Mouse (Mus musculus): ENCODE measurements around the gene Tgfbr3. TPM values are rescaled to one million over a fixed set of nuclear protein-coding genes. Genes with fewer than 3 reads are reported as not detected.
A peak's percentile ranks its signal among the peaks of the same experiment; 100 is the strongest.
"Not testable (repeated sequence)": the region's sequence is repeated elsewhere in the genome, so short reads cannot be mapped to it uniquely, and the experiment has no call there.

The Tgfbr3 gene
- total RNA-seq, 2 experiments from 2014 or later: 91.0 to 172 TPM

DNA sequence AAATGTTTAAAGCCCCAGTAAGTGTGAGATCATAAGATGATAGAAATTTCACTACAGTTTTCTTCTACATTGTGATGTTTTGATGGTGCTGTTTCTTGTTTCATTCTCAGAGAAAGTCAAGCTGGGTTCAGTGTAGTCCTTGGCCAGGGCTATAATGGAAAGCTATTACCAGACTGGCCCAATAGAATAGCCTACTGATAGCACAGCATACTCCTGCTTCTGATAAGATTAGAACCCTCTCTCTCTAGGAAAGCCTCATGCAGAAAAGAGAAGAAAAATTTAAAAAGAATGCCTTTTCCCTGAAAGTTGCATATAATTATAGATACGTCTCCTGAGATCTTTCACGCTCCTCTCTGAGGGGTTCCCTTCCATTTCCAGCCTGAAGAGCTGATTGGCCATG is 46.0 kb downstream of the Tgfbr3 start:
- no peak for DNase-seq (ENCODE audit: low spot score in 2 of 2)

- no peak for DNase-seq (ENCODE audit: low spot score in 2 of 2)
Observed at GRCm38 (mm10) chr5:107242993-107243392, 46.4 kb downstream of the Tgfbr3 start.

- no peak for DNase-seq (ENCODE audit: low spot score in 2 of 2)
Observed at GRCm38 (mm10) chr5:107240276-107240675, 49.2 kb downstream of the Tgfbr3 start.

- DNase-seq (ENCODE audit: low spot score in 2 of 2): no peak
Observed at GRCm38 (mm10) chr5:107237971-107238426, 51.4 kb downstream of the Tgfbr3 start.

DNA sequence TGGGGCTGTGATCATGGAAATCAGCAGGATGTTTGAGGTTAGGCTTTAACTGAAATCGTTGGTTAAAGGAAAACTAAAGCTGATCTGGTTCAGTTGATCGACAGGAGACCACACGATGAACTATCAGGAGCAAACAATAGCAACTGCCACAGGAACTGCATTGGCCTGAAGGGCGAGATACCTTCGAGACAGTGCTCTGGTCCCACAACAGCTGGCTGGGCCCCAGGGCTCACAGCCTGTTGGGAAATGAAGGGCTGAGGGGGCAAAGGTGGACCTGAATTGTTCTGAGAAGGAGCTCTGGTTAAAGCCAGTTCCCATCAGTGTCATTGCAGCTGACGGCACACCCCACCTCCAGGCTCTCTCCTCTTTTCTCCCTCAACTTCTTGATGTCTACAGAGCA is 52.5 kb downstream of the Tgfbr3 start:
- no peak for DNase-seq (ENCODE audit: low spot score in 2 of 2)

DNA sequence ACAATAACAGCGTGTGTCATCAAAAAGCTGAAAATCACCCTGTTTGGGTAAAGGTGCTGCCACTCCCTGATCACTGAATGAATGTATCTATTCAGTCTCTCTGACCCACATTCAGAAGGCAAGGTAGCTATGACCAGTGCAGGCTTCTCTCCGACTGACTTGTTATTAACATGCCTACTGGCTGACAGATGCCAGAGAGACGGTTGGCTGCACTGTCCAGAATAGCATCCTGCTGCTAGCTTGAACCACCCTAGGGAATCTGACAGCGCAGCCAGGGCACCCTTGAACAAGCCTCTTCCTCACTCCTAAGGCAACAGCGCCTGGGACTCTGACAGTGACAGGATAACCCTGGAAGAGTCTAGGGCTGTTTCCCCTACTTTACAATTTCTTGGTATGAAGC is 53.4 kb downstream of the Tgfbr3 start:
- no peak for DNase-seq (ENCODE audit: low spot score in 2 of 2)

- DNase-seq (ENCODE audit: low spot score in 2 of 2): peak in 1 of 2 experiments; percentile 44
Observed at GRCm38 (mm10) chr5:107233366-107234354, 55.8 kb downstream of the Tgfbr3 start.

DNA sequence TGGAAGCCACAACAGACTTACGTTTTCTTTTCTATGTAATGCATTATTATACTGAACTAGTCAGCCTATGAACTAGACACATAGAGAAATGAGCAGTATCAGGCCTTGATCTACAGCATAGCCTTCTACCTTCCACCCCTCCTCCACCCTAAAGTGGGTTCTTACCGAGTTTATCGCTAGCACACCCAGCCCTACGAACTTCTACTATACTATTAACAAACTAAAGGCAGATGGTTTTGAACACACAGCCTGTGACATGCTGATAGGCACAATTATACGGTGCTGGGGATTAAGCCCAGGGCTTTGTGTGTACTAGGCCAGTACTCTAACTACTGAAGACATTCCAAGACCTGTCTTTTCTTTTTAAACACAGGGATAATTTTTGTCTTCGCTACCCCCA is 59.2 kb downstream of the Tgfbr3 start:
- no peak for DNase-seq (ENCODE audit: low spot score in 2 of 2)

DNA sequence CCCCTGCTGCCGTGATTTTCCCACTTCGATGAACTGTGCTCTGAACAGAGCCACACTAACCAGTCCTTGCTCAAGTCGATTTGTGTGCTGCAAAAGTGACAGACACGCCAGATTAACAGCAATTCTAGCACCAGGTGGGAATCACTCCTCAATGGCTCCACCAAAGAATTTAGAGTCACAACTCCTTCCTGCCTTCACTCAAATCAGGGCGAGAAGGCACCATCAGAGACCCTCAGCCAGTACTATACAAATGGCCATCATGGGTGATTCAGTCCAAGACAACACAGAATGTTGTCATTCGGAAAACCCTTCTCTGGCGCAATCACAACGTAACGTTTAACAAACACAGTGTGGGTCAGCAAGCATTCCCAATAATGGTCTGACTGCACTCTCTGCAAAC is 60.4 kb downstream of the Tgfbr3 start:
- DNase-seq (ENCODE audit: low spot score in 2 of 2): no peak

- DNase-seq (ENCODE audit: low spot score in 2 of 2): no peak
Observed at GRCm38 (mm10) chr5:107227580-107227979, 61.8 kb downstream of the Tgfbr3 start.

- no peak for DNase-seq (ENCODE audit: low spot score in 2 of 2)
Observed at GRCm38 (mm10) chr5:107224820-107225417, 64.5 kb downstream of the Tgfbr3 start.

DNA sequence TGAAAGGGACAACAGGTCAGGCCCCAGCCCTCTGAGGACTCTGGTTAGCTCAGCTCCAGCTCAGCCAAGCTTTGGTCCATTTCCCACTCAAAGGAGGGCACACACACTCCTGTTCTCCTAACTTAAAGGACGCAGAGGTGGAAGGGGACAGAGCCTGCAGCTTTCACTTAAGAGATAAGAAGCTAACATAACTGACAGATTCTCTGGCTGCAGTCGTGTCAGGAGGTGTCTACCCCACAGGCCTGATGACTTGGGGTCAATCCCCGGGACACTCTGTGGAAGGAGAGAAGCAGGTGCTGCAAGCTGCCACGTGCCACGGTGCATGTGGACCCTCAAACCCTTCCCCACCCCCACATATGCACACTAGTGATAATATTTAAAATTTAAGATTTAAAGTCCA is 65.3 kb downstream of the Tgfbr3 start:
- DNase-seq (ENCODE audit: low spot score in 2 of 2): no peak

- not testable (repeated sequence) for DNase-seq (ENCODE audit: low spot score in 2 of 2)
Observed at GRCm38 (mm10) chr5:107223483-107223882, 65.9 kb downstream of the Tgfbr3 start.

DNA sequence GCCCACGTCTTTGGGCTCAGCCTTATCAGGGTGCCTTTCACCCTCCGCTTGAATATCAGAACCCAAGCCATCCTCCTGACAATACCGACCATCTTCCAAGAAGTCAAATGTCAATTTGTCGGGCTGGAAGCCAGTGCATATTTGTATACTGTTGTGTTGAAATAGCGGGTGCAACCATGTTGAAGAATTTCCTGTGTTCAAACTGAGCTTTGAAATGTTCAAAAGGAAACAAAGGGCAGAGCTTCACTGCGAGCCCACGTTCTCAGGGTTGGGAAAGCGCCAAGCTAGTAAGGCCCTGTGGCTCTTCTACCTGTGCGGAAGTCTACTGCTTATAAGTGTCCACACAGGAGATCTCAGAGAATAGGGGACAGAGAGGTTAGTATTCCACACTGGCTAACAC is 66.4 kb downstream of the Tgfbr3 start:
- no peak for DNase-seq (ENCODE audit: low spot score in 2 of 2)

- DNase-seq (ENCODE audit: low spot score in 2 of 2): no peak
Observed at GRCm38 (mm10) chr5:107222670-107223005, 66.8 kb downstream of the Tgfbr3 start.

DNA sequence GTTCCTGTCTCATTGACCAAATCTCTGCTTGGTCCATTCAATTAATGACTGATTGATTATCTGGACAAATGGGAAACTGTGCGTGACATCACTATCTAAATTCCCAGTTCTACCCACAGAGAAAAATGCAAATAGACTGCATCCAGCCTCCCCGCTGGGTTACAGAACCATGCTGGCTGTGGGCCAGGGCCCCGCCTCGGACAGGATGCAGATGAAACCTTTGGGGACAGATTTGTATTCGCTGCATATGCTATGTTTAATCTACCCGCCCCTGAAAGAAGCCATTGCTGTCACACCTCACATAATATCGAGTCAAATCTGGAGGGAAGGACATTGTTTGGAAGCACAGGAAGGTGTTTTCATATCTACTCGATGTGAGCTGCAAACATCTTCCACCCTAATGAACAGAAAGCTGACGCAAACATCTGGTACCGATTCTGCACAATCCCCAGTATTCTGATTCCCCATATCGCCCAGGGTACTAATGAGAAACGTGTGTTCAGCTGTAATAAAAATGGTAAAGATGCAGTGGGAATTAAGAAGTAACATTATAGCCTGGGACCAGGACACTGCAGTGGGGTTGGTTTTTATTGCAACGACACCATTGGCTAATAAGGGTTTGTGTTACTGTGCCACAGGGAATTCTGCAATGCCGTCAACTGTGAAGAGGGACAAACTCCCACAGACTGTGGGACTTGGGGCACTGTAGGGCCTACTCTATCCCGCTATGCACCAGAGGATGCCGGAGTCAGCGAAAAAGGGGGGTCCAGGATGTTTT is 67.3 kb downstream of the Tgfbr3 start:
- DNase-seq (ENCODE audit: low spot score in 2 of 2): peak; percentile 49 to 62

- DNase-seq (ENCODE audit: low spot score in 2 of 2): no peak
Observed at GRCm38 (mm10) chr5:107220936-107221335, 68.5 kb downstream of the Tgfbr3 start.

DNA sequence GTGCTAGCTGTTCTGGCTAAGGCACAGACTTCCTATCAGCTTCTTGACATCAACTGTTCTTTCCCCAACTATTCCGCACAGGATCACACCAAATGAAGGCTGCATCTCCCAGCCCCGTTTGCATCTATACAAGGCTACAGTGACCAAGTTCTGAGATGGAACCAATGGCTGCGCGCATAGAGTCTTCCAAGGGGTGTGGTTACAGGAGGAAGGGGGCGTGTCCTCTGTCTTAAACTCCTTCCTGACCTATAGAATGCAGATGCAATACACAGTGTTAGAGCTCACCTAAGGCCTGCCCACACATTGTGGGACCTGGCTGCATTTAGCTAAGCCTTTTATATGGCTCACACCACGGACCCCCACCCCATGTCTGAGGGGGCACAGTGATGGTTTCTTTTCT is 69.5 kb downstream of the Tgfbr3 start:
- no peak for DNase-seq (ENCODE audit: low spot score in 2 of 2)

DNA sequence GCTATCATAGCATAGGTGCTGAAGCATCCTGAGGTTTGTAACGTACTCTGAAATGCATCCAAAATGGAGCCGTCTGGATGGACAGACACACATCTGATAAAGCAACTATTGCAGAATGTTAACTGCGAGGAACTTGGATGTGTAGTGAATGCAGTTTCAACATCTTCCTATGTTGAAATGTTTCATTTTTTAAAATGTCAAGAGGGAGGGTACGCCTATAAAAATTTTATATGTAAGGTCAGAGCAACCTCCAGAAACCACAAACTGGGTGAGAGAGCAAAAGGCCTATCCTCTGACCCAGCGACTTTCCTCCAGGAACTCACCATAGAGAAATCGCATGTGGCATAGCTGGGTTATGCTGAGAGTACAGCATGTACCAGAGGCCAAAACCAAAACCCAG is 70.1 kb downstream of the Tgfbr3 start:
- DNase-seq (ENCODE audit: low spot score in 2 of 2): no peak

GRCm38 (mm10) chr5:107218594-107218993 is 70.8 kb downstream of the Tgfbr3 start:
- no peak for DNase-seq (ENCODE audit: low spot score in 2 of 2)

- DNase-seq (ENCODE audit: low spot score in 2 of 2): no peak
Observed at GRCm38 (mm10) chr5:107217139-107217538, 72.3 kb downstream of the Tgfbr3 start.

Data from adrenal gland, adult 18-20 months (tissue).